Mouse (Mus musculus) thymus, postnatal 10 days (tissue): Measurements from ENCODE around the gene Gm21988.
A peak's percentile ranks its signal among the peaks of the same experiment; 100 is the strongest.

Experiments
- DNase-seq, 2 experiments: peaks; one replicate each; pipeline ENCODE4 v3.0.0; 2021; ENCODE audit warnings: low spot score in 2 of 2

The Gm21988 gene

GRCm38 (mm10) chr11:70239541-70240279, at the start of gene Gm21988, which contains the start of gene Rnasek:
Gm21988 (minus strand) TSS chr11:70239830.
Rnasek (minus strand) TSS chr11:70239842.
- DNase-seq, result peak; percentile 61 to 62

- DNase-seq, result no peak
Measured at GRCm38 (mm10) chr11:70289236-70289635, 49.6 kb upstream of the Gm21988 start.

- DNase-seq, result no peak
Measured at GRCm38 (mm10) chr11:70288102-70288501, 48.5 kb upstream of the Gm21988 start.

- DNase-seq, result peak; percentile 53 to 60
Measured at GRCm38 (mm10) chr11:70285686-70286085, 46.1 kb upstream of the Gm21988 start.

GRCm38 (mm10) chr11:70284757-70285156, 45.1 kb upstream of the Gm21988 start:
- DNase-seq, result no peak

- no peak for DNase-seq
Measured at GRCm38 (mm10) chr11:70283666-70284065, 44.0 kb upstream of the Gm21988 start.

- peak in 1 of 2 experiments; percentile 27 for DNase-seq
Measured at GRCm38 (mm10) chr11:70280441-70280840, 40.8 kb upstream of the Gm21988 start.

GRCm38 (mm10) chr11:70278961-70279360, 39.3 kb upstream of the Gm21988 start:
- DNase-seq, result no peak

- DNase-seq, result no peak
Measured at GRCm38 (mm10) chr11:70271641-70272040, 32.0 kb upstream of the Gm21988 start.

- no peak for DNase-seq
Measured at GRCm38 (mm10) chr11:70266405-70266804, 26.8 kb upstream of the Gm21988 start.

- no peak for DNase-seq
Measured at GRCm38 (mm10) chr11:70265819-70266218, 26.2 kb upstream of the Gm21988 start.

- peak; percentile 57 to 60 for DNase-seq
Measured at GRCm38 (mm10) chr11:70265252-70265651, 25.6 kb upstream of the Gm21988 start.

GRCm38 (mm10) chr11:70259035-70259434, 19.4 kb upstream of the Gm21988 start:
- DNase-seq, result no peak

- DNase-seq, result no peak
Measured at GRCm38 (mm10) chr11:70254931-70255531, 15.4 kb upstream of the Gm21988 start, which contains the start of gene Alox12. Alox12 (minus strand) TSS chr11:70255353.

GRCm38 (mm10) chr11:70254337-70254736, 14.7 kb upstream of the Gm21988 start:
- no peak for DNase-seq

- DNase-seq, result no peak
Measured at GRCm38 (mm10) chr11:70251853-70252252, 12.2 kb upstream of the Gm21988 start.

GRCm38 (mm10) chr11:70250150-70250549, 10.5 kb upstream of the Gm21988 start:
- no peak for DNase-seq

- peak; percentile 59 to 88 for DNase-seq
Measured at GRCm38 (mm10) chr11:70247136-70247845, 7.7 kb upstream of the Gm21988 start.

- DNase-seq, result no peak
Measured at GRCm38 (mm10) chr11:70242591-70242990, 3.0 kb upstream of the Gm21988 start.

- DNase-seq, result no peak
Measured at GRCm38 (mm10) chr11:70238591-70239440, 814 bp downstream of the Gm21988 start.

GRCm38 (mm10) chr11:70237457-70238167, 2.0 kb downstream of the Gm21988 start, which contains the start of gene 0610010K14Rik:
0610010K14Rik (minus strand) TSS chr11:70237914.
- DNase-seq, result peak; percentile 96 to 97
